Mouse (Mus musculus): Measurements from ENCODE around the gene Blzf1. TPM values are rescaled to one million over a fixed set of nuclear protein-coding genes. Genes with fewer than 3 reads are reported as not detected.

Blzf1 gene
- polyA plus RNA-seq, 1 experiment, result not detected

GRCm38 (mm10) chr1:164314085-164314484, 6.8 kb upstream of the Blzf1 start:
- TF ChIP-seq POLR2A (IDR thresholded peaks at IDR 0.05; ENCODE audit: insufficient read depth, low read depth, low read length) (no peak), CTCF (IDR thresholded peaks at IDR 0.05; ENCODE audit: insufficient read depth, low read depth, low read length) (no peak)
- WGBS, result 85% methylated on average over 5 of the region's 5 CpGs
- H3K4me1 ChIP-seq (ENCODE audit: control insufficient read depth, insufficient read depth, low read length), result no peaks in the 10 kb centered on the region
- no peak overlapping the region for H3K27ac ChIP-seq (ENCODE audit: insufficient read depth, low read depth, low read length)
- no peak overlapping the region for H3K4me3 ChIP-seq (ENCODE audit: insufficient read depth, low read depth, low read length)

- Histone ChIP-seq H3K4me3 (ENCODE audit: insufficient read depth, low read depth, low read length) (peak overlapping the region; percentile 59), H3K4me1 (ENCODE audit: control insufficient read depth, insufficient read depth, low read length) (peaks cover 5% of the 10 kb centered on the region; the same call in 1 of the 2 replicates), H3K27ac (ENCODE audit: insufficient read depth, low read depth, low read length) (no peak overlapping the region)
- TF ChIP-seq CTCF (IDR thresholded peaks at IDR 0.05; ENCODE audit: insufficient read depth, low read depth, low read length), result no peak
- no peak for TF ChIP-seq POLR2A (IDR thresholded peaks at IDR 0.05; ENCODE audit: insufficient read depth, low read depth, low read length)
- 4% methylated on average over 10 of the region's 10 CpGs for WGBS
Measured at GRCm38 (mm10) chr1:164307922-164308321, 633 bp upstream of the Blzf1 start.

- TF ChIP-seq CTCF (IDR thresholded peaks at IDR 0.05; ENCODE audit: insufficient read depth, low read depth, low read length), result no peak
- TF ChIP-seq POLR2A (IDR thresholded peaks at IDR 0.05; ENCODE audit: insufficient read depth, low read depth, low read length), result no peak
- peaks cover 5% of the 10 kb centered on the region; the same call in 1 of the 2 replicates for H3K4me1 ChIP-seq (ENCODE audit: control insufficient read depth, insufficient read depth, low read length)
- 34% methylated on average over 5 of the region's 5 CpGs for WGBS
Measured at GRCm38 (mm10) chr1:164303821-164304220, 3.5 kb downstream of the Blzf1 start, which contains the start of gene Nme7. Gene Nme7, plus strand, starts transcription at chr1:164304121.

GRCm38 (mm10) chr1:164301949-164302348, 5.3 kb downstream of the Blzf1 start:
- TF ChIP-seq POLR2A (IDR thresholded peaks at IDR 0.05; ENCODE audit: insufficient read depth, low read depth, low read length), result no peak
- TF ChIP-seq CTCF (IDR thresholded peaks at IDR 0.05; ENCODE audit: insufficient read depth, low read depth, low read length), result no peak
- Histone ChIP-seq H3K4me3 (ENCODE audit: insufficient read depth, low read depth, low read length) (no peak overlapping the region), H3K4me1 (ENCODE audit: control insufficient read depth, insufficient read depth, low read length) (peaks cover 5% of the 10 kb centered on the region; the same call in 1 of the 2 replicates), H3K27ac (ENCODE audit: insufficient read depth, low read depth, low read length) (no peak overlapping the region)
- 94% methylated on average over 4 of the region's 4 CpGs for WGBS

More at GRCm38 (mm10) chr1:164303821-164304220, 3.5 kb downstream of the Blzf1 start, which contains the start of gene Nme7:
- no peak within 1 kb of the TSS for H3K27ac ChIP-seq (ENCODE audit: insufficient read depth, low read depth, low read length)
- H3K4me3 ChIP-seq (ENCODE audit: insufficient read depth, low read depth, low read length), result no peak within 1 kb of the TSS

GRCm38 (mm10) chr1:164296473-164296872, 10.8 kb downstream of the Blzf1 start:
- Histone ChIP-seq H3K27ac (ENCODE audit: insufficient read depth, low read depth, low read length) (no peak overlapping the region), H3K4me1 (ENCODE audit: control insufficient read depth, insufficient read depth, low read length) (no peaks in the 10 kb centered on the region), H3K4me3 (ENCODE audit: insufficient read depth, low read depth, low read length) (no peak overlapping the region)
- WGBS, result 91% methylated on average over 4 of the region's 5 CpGs
- TF ChIP-seq POLR2A (IDR thresholded peaks at IDR 0.05; ENCODE audit: insufficient read depth, low read depth, low read length) (no peak), CTCF (IDR thresholded peaks at IDR 0.05; ENCODE audit: insufficient read depth, low read depth, low read length) (no peak)

GRCm38 (mm10) chr1:164294071-164294470, 13.2 kb downstream of the Blzf1 start:
- WGBS, result 95% methylated on average over 6 of the region's 6 CpGs
- Histone ChIP-seq H3K27ac (ENCODE audit: insufficient read depth, low read depth, low read length) (no peak overlapping the region), H3K4me3 (ENCODE audit: insufficient read depth, low read depth, low read length) (no peak overlapping the region), H3K4me1 (ENCODE audit: control insufficient read depth, insufficient read depth, low read length) (no peaks in the 10 kb centered on the region)
- TF ChIP-seq CTCF (IDR thresholded peaks at IDR 0.05; ENCODE audit: insufficient read depth, low read depth, low read length), result no peak
- TF ChIP-seq POLR2A (IDR thresholded peaks at IDR 0.05; ENCODE audit: insufficient read depth, low read depth, low read length), result no peak

GRCm38 (mm10) chr1:164292040-164292439, 15.2 kb downstream of the Blzf1 start:
- WGBS, result 84% methylated on average over 5 of the region's 5 CpGs
- Histone ChIP-seq H3K4me1 (ENCODE audit: control insufficient read depth, insufficient read depth, low read length) (no peaks in the 10 kb centered on the region), H3K4me3 (ENCODE audit: insufficient read depth, low read depth, low read length) (no peak overlapping the region), H3K27ac (ENCODE audit: insufficient read depth, low read depth, low read length) (no peak overlapping the region)
- TF ChIP-seq CTCF (IDR thresholded peaks at IDR 0.05; ENCODE audit: insufficient read depth, low read depth, low read length) (no peak), POLR2A (IDR thresholded peaks at IDR 0.05; ENCODE audit: insufficient read depth, low read depth, low read length) (no peak)

GRCm38 (mm10) chr1:164287406-164287805, 19.9 kb downstream of the Blzf1 start:
- Histone ChIP-seq H3K4me3 (ENCODE audit: insufficient read depth, low read depth, low read length) (no peak overlapping the region), H3K4me1 (ENCODE audit: control insufficient read depth, insufficient read depth, low read length) (no peaks in the 10 kb centered on the region), H3K27ac (ENCODE audit: insufficient read depth, low read depth, low read length) (no peak overlapping the region)
- WGBS, result 46% methylated on average over 15 of the region's 15 CpGs
- no peak for TF ChIP-seq CTCF (IDR thresholded peaks at IDR 0.05; ENCODE audit: insufficient read depth, low read depth, low read length)
- TF ChIP-seq POLR2A (IDR thresholded peaks at IDR 0.05; ENCODE audit: insufficient read depth, low read depth, low read length), result no peak

- no peak for TF ChIP-seq POLR2A (IDR thresholded peaks at IDR 0.05; ENCODE audit: insufficient read depth, low read depth, low read length)
- TF ChIP-seq CTCF (IDR thresholded peaks at IDR 0.05; ENCODE audit: insufficient read depth, low read depth, low read length), result no peak
- 91% methylated on average over 3 of the region's 3 CpGs for WGBS
- Histone ChIP-seq H3K4me1 (ENCODE audit: control insufficient read depth, insufficient read depth, low read length) (no peaks in the 10 kb centered on the region), H3K27ac (ENCODE audit: insufficient read depth, low read depth, low read length) (no peak overlapping the region), H3K4me3 (ENCODE audit: insufficient read depth, low read depth, low read length) (no peak overlapping the region)
Measured at GRCm38 (mm10) chr1:164284007-164284406, 23.3 kb downstream of the Blzf1 start.

- Histone ChIP-seq H3K4me3 (ENCODE audit: insufficient read depth, low read depth, low read length) (no peak overlapping the region), H3K27ac (ENCODE audit: insufficient read depth, low read depth, low read length) (no peak overlapping the region), H3K4me1 (ENCODE audit: control insufficient read depth, insufficient read depth, low read length) (no peaks in the 10 kb centered on the region)
- 79% methylated on average over 4 of the region's 4 CpGs for WGBS
- TF ChIP-seq POLR2A (IDR thresholded peaks at IDR 0.05; ENCODE audit: insufficient read depth, low read depth, low read length) (no peak), CTCF (IDR thresholded peaks at IDR 0.05; ENCODE audit: insufficient read depth, low read depth, low read length) (no peak)
Measured at GRCm38 (mm10) chr1:164279332-164279731, 28.0 kb downstream of the Blzf1 start.
